Mouse (Mus musculus) left cerebral cortex, adult 18-20 months (tissue): ENCODE data around the gene Sprr2k. TPM values are rescaled to one million over a fixed set of nuclear protein-coding genes. Genes with fewer than 3 reads are reported as not detected.
"Not testable (repeated sequence)": the region's sequence is repeated elsewhere in the genome, so short reads cannot be mapped to it uniquely, and the experiment has no call there.

Source experiments
- DNase-seq, 2 experiments: peaks; one replicate each; pipeline ENCODE4 v3.0.0; 2021 to 2022; ENCODE audit warnings: low spot score in 2 of 2, mixed read lengths in 1 of 2
- long read RNA-seq, 2 experiments: library from polyadenylated mRNA; stranded (forward); transcript quantifications; one replicate each; pipeline ENCODE4 v2.0.0; 2021
- total RNA-seq, 2 experiments: library from RNA; stranded (reverse); gene quantifications; 2 replicates each; pipeline ENCODE4 v1.2.3; 2021

The Sprr2k gene
- not detected for total RNA-seq
- long read RNA-seq, experiment 1: 0 reads
- long read RNA-seq, experiment 2: 0 reads

DNA sequence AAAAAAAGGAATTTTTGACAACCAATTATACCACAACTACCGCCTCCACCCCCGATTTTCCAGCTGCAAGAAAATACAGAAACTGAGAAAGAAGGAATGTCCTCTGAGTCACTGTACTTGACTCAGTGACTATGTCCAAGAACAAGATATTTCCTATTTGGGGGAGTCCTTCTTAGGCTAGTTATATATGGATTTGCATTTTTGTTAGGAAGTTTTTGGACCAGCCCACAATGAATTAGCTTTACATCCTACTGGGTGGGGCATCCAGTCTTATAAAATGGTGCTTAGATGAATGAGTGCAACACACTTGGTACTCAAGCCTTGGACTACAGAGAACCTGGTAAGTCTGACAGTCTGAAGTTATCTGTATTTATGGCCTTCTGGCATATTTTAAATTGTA, at the start of gene Sprr2k:
Sprr2k (plus strand) TSS at position 301 of the 400 bp plus-strand sequence.
- DNase-seq: no peak

DNA sequence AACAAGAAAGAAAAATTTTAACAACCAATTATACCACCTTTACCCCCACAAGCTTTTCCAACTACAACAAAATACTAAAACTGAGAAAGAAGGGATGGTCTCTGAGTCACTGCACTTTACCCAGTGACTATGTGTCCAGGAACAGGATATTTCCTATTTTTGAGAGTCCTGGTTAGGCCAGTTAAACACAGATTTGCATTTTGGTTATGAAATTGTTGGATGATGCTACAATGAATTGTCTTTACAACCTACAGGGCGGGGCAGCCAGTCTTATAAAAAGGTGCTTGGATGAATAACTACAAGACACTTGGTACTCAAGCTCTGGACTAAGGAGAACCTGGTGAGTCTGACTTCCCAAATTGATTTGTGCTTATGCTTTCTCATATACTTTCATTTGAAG, 47.0 kb upstream of the Sprr2k start, which contains the start of gene Sprr2h:
Sprr2h (plus strand) TSS at position 301 of the 400 bp plus-strand sequence.
- DNase-seq: no peak

DNA sequence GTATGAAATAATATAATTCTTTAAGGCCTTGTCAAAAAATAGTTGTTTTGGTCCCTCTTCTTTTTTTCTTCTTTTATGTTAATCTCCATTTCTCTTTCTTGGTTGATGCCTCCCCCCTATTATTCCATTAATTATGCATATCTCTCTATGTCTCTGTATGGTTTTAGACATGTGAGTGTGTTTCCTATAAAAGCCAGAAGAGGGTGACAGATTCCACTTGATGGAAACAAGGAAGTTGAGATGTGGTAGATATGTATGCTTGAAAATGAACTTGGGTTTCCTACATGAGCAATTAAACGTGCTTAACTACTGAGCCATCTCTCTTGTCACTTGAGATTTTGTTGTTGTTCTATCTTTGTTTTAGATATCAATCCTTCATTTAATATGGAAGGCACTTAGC, 38.1 kb upstream of the Sprr2k start:
- no peak for DNase-seq

DNA sequence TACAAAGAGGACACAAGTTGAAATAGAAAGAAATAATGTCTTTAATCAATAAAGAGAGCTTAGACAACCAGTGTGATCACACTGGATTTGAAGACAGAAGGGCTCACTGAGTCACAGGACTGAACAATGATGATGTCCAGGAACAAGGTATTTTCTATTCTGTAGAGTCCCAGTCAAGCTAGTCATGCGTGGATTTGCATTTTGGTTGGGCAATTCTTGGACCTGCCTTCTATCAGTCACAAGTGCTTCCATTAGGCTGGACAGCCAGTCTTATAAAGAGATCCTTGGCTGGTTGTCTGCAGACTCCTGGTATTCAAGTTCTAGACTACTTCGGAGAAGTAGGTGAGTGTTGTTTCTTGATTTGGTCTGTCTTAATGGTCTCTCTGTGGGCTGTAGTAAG, 24.7 kb upstream of the Sprr2k start, which contains the start of gene Sprr2i:
Sprr2i (plus strand) TSS at position 301 of the 400 bp plus-strand sequence.
- no peak for DNase-seq

DNA sequence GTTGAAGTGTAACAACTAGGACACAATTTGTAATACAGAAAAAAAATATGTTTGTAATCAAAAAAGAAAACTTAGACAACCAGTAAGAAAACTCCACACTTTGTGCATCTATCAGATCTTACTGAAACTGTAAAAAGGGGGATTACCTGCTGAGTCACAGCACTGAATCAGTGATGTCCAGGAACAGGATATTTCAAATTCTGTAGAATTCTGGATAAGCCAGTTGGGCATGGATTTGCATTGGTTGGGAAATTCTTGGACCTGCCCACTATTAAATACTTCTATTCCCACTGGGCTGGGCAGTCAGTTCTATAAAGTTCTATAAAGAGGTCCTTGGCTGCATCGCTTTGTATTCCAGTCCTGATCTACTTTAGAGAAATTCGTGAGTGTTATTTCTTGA, 14.6 kb upstream of the Sprr2k start, which contains the start of gene Sprr2j-ps:
Sprr2j-ps (plus strand) TSS at position 301 of the 400 bp plus-strand sequence.
- no peak for DNase-seq

DNA sequence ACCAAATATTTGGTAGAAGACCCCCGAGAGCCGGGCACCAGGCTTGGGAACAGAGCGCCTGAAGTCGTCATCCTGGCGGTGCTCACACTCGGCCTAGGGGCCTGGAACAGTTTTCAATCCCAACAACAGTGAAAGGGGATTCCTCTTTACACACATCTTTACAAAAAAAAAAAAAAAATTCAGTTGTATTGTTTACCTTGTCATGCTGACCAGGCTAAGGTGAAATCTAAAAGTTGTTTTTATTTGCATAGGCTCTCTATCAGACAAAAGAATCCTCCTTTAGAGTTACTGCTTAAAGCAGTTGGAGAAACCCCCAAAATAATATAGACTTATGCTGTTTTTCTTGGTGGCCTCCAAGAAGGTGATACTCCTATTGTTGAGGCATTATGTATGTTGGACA, 3.1 kb upstream of the Sprr2k start, which contains the start of gene Gm9774:
Gm9774 (minus strand) TSS at position 101 of the 400 bp plus-strand sequence.
- no peak for DNase-seq

DNA sequence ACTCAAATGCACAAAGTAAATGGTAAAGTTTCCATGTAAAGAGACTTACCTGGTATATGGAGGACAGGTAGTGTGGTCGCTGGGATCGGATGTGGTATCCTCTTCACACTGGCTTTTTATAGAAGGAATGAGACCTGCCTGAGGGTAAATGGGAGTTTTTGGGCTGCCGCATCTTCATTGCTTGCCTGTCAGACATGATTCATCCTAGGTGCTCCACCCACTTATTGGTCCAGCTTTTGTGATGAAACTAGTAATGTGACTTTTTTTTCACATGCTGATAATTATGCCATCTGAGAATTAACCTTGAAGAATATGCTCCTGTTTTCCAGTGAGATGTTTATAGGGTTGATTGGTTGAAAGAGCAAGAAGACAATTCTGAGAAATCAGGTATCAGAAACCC, 6.3 kb downstream of the Sprr2k start, which contains the start of gene Sprr1b:
Sprr1b (minus strand) TSS at position 101 of the 400 bp plus-strand sequence.
- DNase-seq: no peak

DNA sequence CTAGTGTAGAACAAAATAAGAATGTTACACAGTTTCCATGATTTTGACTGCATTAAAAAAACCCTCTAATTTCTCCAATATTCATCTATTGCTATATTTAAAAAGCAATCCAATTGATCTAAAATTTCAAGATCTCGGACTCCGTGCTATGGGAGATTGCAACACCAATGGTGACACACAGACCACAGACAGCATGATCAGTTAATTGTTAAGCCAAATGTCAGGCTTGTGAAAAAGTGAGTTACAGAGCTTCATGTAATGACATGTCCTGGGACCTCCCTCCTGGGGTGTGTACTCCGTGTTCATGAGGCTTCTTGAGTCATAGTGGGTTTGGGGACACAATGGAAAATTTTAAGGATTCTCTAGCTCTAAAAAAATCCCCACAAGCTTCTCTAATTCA, 7.8 kb downstream of the Sprr2k start:
- DNase-seq: no peak

DNA sequence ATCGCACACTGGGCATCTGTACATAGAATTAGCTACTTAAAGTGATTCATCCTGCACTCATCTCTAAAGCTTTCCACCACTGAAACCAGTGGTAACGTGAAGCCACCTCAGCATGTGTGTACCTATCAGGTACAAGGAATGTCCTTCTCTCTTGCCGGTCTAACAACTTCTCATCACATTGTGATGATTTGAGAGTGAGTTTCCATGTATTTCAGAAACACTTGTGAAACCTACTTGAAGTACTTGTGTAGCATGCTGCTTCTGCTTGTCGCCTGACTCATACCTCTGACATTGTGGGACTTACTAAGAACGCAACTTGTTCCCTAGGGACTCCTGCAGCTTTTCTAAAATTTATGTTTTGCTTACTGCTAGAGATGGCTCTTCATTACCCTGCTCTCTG, 22.8 kb downstream of the Sprr2k start:
- DNase-seq: no peak

DNA sequence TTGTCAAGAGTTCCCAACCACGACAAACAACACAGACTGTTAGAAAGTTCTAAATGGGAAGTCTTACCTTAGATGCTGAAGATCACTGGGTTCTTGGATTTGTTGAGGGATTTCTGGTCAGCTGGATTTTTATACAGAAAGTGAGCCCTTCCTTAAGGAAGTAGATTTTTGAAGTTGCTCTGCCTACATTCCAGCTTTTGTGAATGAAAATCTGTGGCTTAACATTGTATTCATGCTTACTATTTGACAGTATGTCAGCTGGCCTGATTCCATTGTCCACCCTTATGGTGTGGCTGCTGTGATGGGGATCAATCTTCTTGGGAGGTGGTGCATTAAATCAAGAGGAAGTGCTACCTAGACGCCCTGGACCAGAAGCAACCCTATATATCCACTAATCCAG, 26.2 kb downstream of the Sprr2k start, which contains the start of gene Sprr3:
Sprr3 (minus strand) TSS at position 101 of the 400 bp plus-strand sequence.
- no peak for DNase-seq

DNA sequence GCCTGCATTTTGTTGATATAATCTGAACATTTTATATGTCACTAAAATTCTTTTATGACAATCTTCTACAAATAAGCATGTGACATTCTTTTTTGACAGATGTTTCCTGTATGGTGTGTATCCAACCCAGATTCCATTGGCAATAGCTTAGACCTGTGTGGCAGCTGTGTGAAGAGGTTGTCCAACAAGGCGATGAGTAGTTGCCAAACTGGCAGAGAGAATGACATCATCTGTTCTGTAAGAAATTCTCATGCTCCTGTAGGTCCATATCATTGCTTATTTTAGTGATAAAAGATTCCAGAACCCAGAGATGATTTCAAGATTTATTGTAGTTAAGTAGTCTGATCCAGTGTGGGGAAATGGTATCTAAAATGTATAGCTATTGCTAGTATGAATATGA, 34.2 kb downstream of the Sprr2k start:
- DNase-seq: no peak

DNA sequence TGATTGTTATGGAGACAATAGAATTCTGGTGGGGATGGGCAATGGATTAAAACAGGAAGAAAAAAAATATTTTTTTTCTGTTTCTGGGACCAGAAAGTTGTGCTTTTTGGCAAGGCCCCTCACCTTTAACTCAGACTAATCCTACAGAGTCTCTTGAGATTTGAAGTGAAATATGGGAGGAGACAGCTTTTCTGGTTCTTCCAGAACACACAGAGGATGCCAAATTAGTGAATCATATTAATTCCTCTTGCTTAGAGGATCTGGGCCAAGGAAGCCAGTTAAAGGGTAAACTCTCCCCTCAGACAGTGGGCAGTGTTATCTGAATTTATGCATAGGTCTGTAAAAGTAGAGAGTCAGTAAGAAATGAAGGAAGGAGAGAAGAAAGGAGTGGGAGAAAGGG, 35.0 kb downstream of the Sprr2k start:
- no peak for DNase-seq

DNA sequence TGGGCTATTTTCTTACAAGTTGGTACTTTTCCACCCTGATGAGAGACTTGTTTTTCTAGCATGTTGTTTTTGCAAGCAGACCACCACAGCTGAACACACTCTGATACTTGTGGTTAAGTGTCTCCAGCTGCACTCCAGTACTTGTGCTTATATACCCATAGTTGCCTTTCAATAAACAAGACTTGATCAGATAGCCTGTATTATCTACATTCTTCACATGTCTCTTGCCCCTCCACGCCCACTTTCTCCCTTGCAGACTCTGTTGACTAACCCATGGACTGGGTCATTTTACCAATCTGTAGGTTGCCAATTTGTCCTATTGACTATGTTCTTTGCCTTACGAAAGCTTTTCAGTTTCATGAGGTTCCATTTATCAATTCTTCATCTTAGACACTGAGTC, 37.7 kb downstream of the Sprr2k start:
- DNase-seq: no peak

DNA sequence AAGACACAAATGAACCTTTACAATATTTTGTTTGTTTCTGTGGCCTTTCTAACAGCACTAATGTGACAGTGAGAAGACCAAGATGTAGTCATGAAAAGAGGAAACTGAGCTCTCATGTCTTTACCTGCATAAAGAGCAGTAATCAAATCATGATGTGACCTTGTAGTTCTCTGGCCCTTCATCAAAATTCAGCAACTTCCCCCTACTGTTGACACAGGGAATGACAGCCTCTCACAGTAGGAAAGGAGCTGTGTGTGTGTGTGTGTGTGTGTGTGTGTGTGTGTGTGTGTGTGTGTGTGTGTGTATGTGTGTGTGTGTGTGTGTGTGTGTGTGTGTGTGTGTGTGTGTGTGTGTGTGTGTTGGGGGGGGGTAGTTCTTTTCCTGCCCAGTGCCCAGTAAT, 48.9 kb downstream of the Sprr2k start:
- DNase-seq: not testable (repeated sequence)

Other genes starting within 250 kb of the Sprr2k start
- gene Sprr2a1, start 216.8 kb upstream of the Sprr2k start, total RNA-seq: not detected
- not detected for gene Sprr2a2, start 216.7 kb upstream of the Sprr2k start, total RNA-seq
- gene Sprr2a3, start 147.2 kb upstream of the Sprr2k start, total RNA-seq: not detected
- not detected for gene Sprr2b, start 116.0 kb upstream of the Sprr2k start, total RNA-seq
- gene Sprr2d, start 93.4 kb upstream of the Sprr2k start, total RNA-seq: not detected
- not detected for gene Sprr2e, start 80.4 kb upstream of the Sprr2k start, total RNA-seq
- gene Sprr2f, start 67.4 kb upstream of the Sprr2k start, total RNA-seq: not detected
- not detected for gene Sprr2h, start 46.9 kb upstream of the Sprr2k start, total RNA-seq
- not detected for gene Sprr2i, start 24.6 kb upstream of the Sprr2k start, total RNA-seq
- gene Sprr2j-ps, start 14.5 kb upstream of the Sprr2k start, total RNA-seq: not detected
- gene Gm9774, start 3.2 kb upstream of the Sprr2k start, total RNA-seq: 1 to 10 TPM; 2.3 to 2.9 TPM
- gene Sprr1b, start 6.2 kb downstream of the Sprr2k start, total RNA-seq: not detected
- not detected for gene Sprr3, start 26.1 kb downstream of the Sprr2k start, total RNA-seq
- not detected for gene Sprr1a, start 53.3 kb downstream of the Sprr2k start, total RNA-seq
- gene Sprr4, start 67.9 kb downstream of the Sprr2k start, total RNA-seq: not detected
- gene 2310046K23Rik, start 101.9 kb downstream of the Sprr2k start, total RNA-seq: not detected
- not detected for gene Ivl, start 141.2 kb downstream of the Sprr2k start, total RNA-seq
- not detected for gene Smcp, start 156.4 kb downstream of the Sprr2k start, total RNA-seq
- gene 2210017I01Rik, start 174.9 kb downstream of the Sprr2k start, total RNA-seq: not detected
- not detected for gene Lce6a, start 189.1 kb downstream of the Sprr2k start, total RNA-seq
- not detected for gene Lce1a1, start 215.7 kb downstream of the Sprr2k start, total RNA-seq
- gene Lce1b, start 224.3 kb downstream of the Sprr2k start, total RNA-seq: not detected
- gene Lce1a2, start 237.7 kb downstream of the Sprr2k start, total RNA-seq: not detected
- gene Lce1c, start 246.7 kb downstream of the Sprr2k start, total RNA-seq: not detected